Mouse (Mus musculus) myocyte (in vitro differentiated cells): ENCODE measurements around the gene Arhgap17. TPM values are rescaled to one million over a fixed set of nuclear protein-coding genes. Genes with fewer than 3 reads are reported as not detected.
A peak's percentile ranks its signal among the peaks of the same experiment; 100 is the strongest.

ENCODE experiments used
- H3K27me3 ChIP-seq: one replicate; pipeline ENCODE4 v1.6.1; 2011; ENCODE audit not compliant: control insufficient read depth, insufficient read depth, insufficient read length
- H3K36me3 ChIP-seq: one replicate; pipeline ENCODE4 v1.6.1; 2011; ENCODE audit not compliant: control insufficient read depth, insufficient read depth
- H3K4me2 ChIP-seq: one replicate; pipeline ENCODE4 v1.6.1; 2011; ENCODE audit warnings: low read depth, control low read depth
- H3K4me3 ChIP-seq: one replicate; pipeline ENCODE4 v1.5.1; 2011; ENCODE audit warnings: mild to moderate bottlenecking, control low read depth, moderate library complexity
- H3K79me2 ChIP-seq: one replicate; pipeline ENCODE4 v1.6.1; 2011; ENCODE audit not compliant: control insufficient read depth, insufficient read depth
- H3ac ChIP-seq: one replicate; pipeline ENCODE4 v1.6.1; 2011; ENCODE audit not compliant: control insufficient read depth, insufficient read length
- CEBPB ChIP-seq: IDR thresholded peaks from 2 replicates; pipeline ENCODE4 v1.6.1; 2011; ENCODE audit warnings: mild to moderate bottlenecking, moderate library complexity; ENCODE audit not compliant: poor library complexity, insufficient read depth, severe bottlenecking
- E2F4 ChIP-seq: IDR thresholded peaks from one replicate; pipeline ENCODE4 v1.6.1; 2011; ENCODE audit warnings: mild to moderate bottlenecking, control low read depth, moderate library complexity; ENCODE audit not compliant: insufficient read depth
- MAX ChIP-seq: IDR thresholded peaks from one replicate; pipeline ENCODE4 v1.6.1; 2011; ENCODE audit warnings: low read depth, mild to moderate bottlenecking, control low read depth
- MYOD1 ChIP-seq, 3 experiments: IDR thresholded peaks; one replicate each; pipeline ENCODE4 v1.6.1; 2011; ENCODE audit warnings: control low read depth in 2 of 3, low read depth in 2 of 3, mild to moderate bottlenecking in 2 of 3, moderate library complexity in 1 of 3; ENCODE audit not compliant: insufficient read length in 2 of 3, control insufficient read depth in 1 of 3
- MYOG ChIP-seq, 3 experiments: IDR thresholded peaks; one replicate each; pipeline ENCODE4 v1.6.1; 2011; ENCODE audit warnings: control low read depth in 2 of 3, low read depth in 2 of 3, mild to moderate bottlenecking in 2 of 3; ENCODE audit not compliant: insufficient read length in 2 of 3, control insufficient read depth in 1 of 3, insufficient read depth in 1 of 3
- POLR2A ChIP-seq: IDR thresholded peaks from one replicate; pipeline ENCODE4 v1.6.1; 2011; ENCODE audit warnings: low read depth, mild to moderate bottlenecking, control low read depth, moderate library complexity; ENCODE audit not compliant: insufficient read length
- POLR2AphosphoS2 ChIP-seq: IDR thresholded peaks from one replicate; pipeline ENCODE4 v1.6.1; 2011; ENCODE audit warnings: low read depth, control low read depth; ENCODE audit not compliant: insufficient read length
- REST ChIP-seq: IDR thresholded peaks from one replicate; pipeline ENCODE4 v1.6.1; 2011; ENCODE audit warnings: mild to moderate bottlenecking, control low read depth, moderate library complexity; ENCODE audit not compliant: insufficient read depth, insufficient read length
- SRF ChIP-seq: IDR thresholded peaks from one replicate; pipeline ENCODE4 v1.6.1; 2011; ENCODE audit warnings: low read depth; ENCODE audit not compliant: control insufficient read depth, insufficient read length
- TCF12 ChIP-seq: IDR thresholded peaks from one replicate; pipeline ENCODE4 v1.6.1; 2011; ENCODE audit warnings: mild to moderate bottlenecking, control low read depth; ENCODE audit not compliant: poor library complexity, insufficient read depth, severe bottlenecking
- TCF3 ChIP-seq: IDR thresholded peaks from one replicate; pipeline ENCODE4 v1.6.1; 2011; ENCODE audit warnings: low read depth, control low read depth; ENCODE audit not compliant: insufficient read length
- USF1 ChIP-seq: IDR thresholded peaks from one replicate; pipeline ENCODE4 v1.6.1; 2011; ENCODE audit warnings: low read depth, mild to moderate bottlenecking, control low read depth, moderate library complexity
- polyA plus RNA-seq: library from polyadenylated mRNA; unstranded; fragments of >200 nt; fragmentation: generic; extraction: Trizol; gene quantifications from one replicate; pipeline ENCODE4 v1.2.1, GENCODE M21; 2012; ENCODE audit warnings: missing spikeins

Arhgap17 gene
- polyA plus RNA-seq, 1 experiment: 18.0 TPM

DNA sequence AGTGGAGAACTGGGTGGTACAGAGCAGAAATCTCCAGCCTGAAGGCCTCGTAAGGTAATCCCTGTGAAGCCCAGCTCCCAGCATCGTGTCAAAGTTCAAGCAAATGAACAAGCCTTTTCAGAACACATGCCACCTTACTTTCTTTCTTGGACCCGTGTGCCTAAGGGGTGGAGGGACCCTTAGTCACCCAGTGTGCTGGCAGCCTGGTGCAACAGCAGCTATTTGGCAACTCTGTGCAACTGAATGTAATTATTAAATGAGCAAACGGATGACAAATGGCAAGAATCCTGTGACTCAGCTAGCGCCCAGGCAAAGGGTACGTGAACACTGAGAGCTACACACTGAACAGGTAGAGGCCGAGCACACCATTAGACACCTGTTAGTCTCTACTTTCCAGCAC, 75.8 kb downstream of the Arhgap17 start:
- TF ChIP-seq MYOD1 (IDR thresholded peaks at IDR 0.05; ENCODE audit: control insufficient read depth in 1 of 3, insufficient read length in 2 of 3, low read depth in 2 of 3): no peak
- TF ChIP-seq CEBPB: no peak
- no peak for TF ChIP-seq POLR2AphosphoS2
- TF ChIP-seq USF1: no peak
- Histone ChIP-seq H3K4me2 (no peak overlapping the region), H3K27me3 (no peaks in the 10 kb centered on the region), H3K79me2 (no peaks in the 10 kb centered on the region), H3K36me3 (peaks cover 25% of the 10 kb centered on the region), H3K4me3 (no peak overlapping the region), H3ac (no peak overlapping the region)

DNA sequence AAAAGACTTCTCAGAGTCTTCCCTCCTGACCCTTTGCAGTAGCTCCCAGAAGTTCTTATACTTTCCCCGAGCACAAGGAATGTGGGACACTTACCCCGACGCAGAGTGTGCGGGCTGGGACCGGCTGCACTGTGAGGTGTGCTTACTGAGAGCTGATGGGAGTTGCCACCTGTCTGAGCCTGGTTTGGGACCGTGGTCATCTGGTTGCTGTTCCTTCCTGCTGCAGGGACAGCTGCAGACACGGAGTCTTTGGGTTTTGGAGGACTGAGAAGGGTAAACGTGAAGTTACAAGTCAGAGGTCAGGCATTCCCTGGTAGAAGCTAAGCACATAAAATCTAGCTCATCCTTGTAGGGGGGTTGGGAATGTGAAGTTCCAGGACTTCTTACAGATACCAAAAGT, 77.8 kb downstream of the Arhgap17 start:
- H3K27me3 ChIP-seq: no peaks in the 10 kb centered on the region
- no peak overlapping the region for H3ac ChIP-seq
- no peak overlapping the region for H3K4me3 ChIP-seq
- TF ChIP-seq CEBPB: no peak
- no peak for TF ChIP-seq SRF
- peak in 1 of 3 experiments; percentile 55 for TF ChIP-seq MYOD1 (IDR thresholded peaks at IDR 0.05; ENCODE audit: control insufficient read depth in 1 of 3, insufficient read length in 2 of 3, low read depth in 2 of 3)
- TF ChIP-seq MYOG (IDR thresholded peaks at IDR 0.05; ENCODE audit: control insufficient read depth in 1 of 3, insufficient read depth in 1 of 3, insufficient read length in 2 of 3, low read depth in 2 of 3): peak in 2 of 3 experiments; percentile 54 to 58
- H3K79me2 ChIP-seq: no peaks in the 10 kb centered on the region
- H3K36me3 ChIP-seq: peaks cover 25% of the 10 kb centered on the region
- H3K4me2 ChIP-seq: no peak overlapping the region

DNA sequence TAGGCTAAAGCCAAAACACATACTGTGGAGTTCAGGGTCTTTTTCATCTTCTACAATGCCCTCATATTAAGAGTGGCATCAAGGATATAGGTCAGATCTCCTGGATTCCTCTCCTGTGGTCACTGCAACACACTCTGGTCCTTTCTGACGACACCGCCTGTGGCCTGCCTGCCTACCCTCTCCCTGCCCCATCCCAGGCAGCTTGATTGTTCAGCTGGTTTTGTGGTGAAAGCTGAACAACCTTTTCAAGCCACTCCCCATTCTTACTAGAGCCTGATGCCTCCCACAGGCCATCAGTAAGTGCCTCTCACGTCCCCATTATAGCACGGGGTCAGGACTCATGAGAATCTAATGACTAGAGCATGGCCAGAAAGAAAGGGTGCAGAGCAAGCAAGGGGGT, 80.5 kb downstream of the Arhgap17 start:
- Histone ChIP-seq H3K79me2 (no peaks in the 10 kb centered on the region), H3K27me3 (no peaks in the 10 kb centered on the region), H3ac (no peak overlapping the region), H3K4me2 (no peak overlapping the region), H3K4me3 (no peak overlapping the region), H3K36me3 (peaks cover 15% of the 10 kb centered on the region)
- TF ChIP-seq TCF12: no peak
- TF ChIP-seq CEBPB: no peak
- peak in 1 of 3 experiments; percentile 63 for TF ChIP-seq MYOG (IDR thresholded peaks at IDR 0.05; ENCODE audit: control insufficient read depth in 1 of 3, insufficient read depth in 1 of 3, insufficient read length in 2 of 3, low read depth in 2 of 3)
- TF ChIP-seq TCF3: no peak
- no peak for TF ChIP-seq MAX
- TF ChIP-seq REST: no peak
- peak in 1 of 3 experiments; percentile 49 for TF ChIP-seq MYOD1 (IDR thresholded peaks at IDR 0.05; ENCODE audit: control insufficient read depth in 1 of 3, insufficient read length in 2 of 3, low read depth in 2 of 3)

DNA sequence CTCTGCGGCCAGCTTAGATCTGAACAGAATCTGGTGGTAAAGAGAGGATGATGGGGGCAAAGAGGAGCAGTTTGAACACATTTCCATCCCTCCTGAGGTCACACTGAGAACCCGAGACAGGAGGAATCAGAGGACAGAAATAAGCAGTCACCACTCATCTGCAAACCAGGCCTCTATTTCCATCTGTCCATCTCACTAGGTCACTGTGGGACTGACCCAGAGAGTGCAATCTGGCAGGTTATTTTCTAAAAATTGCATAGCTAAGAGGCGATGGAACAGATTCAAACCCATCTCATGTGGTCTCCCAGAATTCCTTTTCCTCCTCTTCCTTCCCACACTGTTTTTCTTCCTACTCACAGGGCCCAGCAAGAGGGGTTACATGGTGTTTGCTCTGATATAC, 81.8 kb downstream of the Arhgap17 start:
- no peaks in the 10 kb centered on the region for H3K27me3 ChIP-seq
- H3K36me3 ChIP-seq: peaks cover 12% of the 10 kb centered on the region
- no peak overlapping the region for H3ac ChIP-seq
- H3K79me2 ChIP-seq: no peaks in the 10 kb centered on the region
- no peak overlapping the region for H3K4me3 ChIP-seq
- H3K4me2 ChIP-seq: no peak overlapping the region
- TF ChIP-seq MYOD1 (IDR thresholded peaks at IDR 0.05; ENCODE audit: control insufficient read depth in 1 of 3, insufficient read length in 2 of 3, low read depth in 2 of 3): no peak
- TF ChIP-seq MAX: no peak
- no peak for TF ChIP-seq REST
- no peak for TF ChIP-seq SRF
- no peak for TF ChIP-seq TCF3
- TF ChIP-seq TCF12: no peak
- no peak for TF ChIP-seq MYOG (IDR thresholded peaks at IDR 0.05; ENCODE audit: control insufficient read depth in 1 of 3, insufficient read depth in 1 of 3, insufficient read length in 2 of 3, low read depth in 2 of 3)
- no peak for TF ChIP-seq CEBPB
- no peak for TF ChIP-seq POLR2AphosphoS2

DNA sequence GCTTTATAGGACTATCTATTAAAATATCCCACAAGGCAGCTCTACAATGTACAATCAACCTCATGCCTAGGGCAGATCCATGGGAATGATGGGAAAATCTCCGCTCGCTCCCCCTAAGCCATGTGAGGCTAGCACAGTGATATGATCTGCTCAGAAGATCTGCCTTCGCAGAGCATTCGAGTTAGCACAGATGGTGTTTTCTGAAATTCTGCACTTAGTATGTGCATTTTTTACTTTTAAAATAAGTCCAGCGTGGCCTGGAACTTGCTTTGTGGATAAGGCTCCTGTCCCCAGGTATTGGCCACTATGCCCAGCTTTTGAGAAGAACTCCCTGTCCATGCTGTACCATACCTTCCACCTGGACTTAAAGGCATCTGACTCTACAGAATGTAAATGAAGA, 83.8 kb downstream of the Arhgap17 start:
- no peak overlapping the region for H3ac ChIP-seq
- no peaks in the 10 kb centered on the region for H3K79me2 ChIP-seq
- TF ChIP-seq USF1 (no peak), SRF (no peak), POLR2A (no peak), MAX (no peak), TCF3 (no peak), MYOD1 (IDR thresholded peaks at IDR 0.05; ENCODE audit: control insufficient read depth in 1 of 3, insufficient read length in 2 of 3, low read depth in 2 of 3) (no peak), E2F4 (no peak)
- no peak overlapping the region for H3K4me3 ChIP-seq
- H3K27me3 ChIP-seq: no peaks in the 10 kb centered on the region
- H3K36me3 ChIP-seq: peaks cover 16% of the 10 kb centered on the region
- H3K4me2 ChIP-seq: no peak overlapping the region
